8 mouse cellular contexts compared by ENCODE assay signal in genomic region chr2:158770126-158770757, GRCm38 (mm10). TPM values are rescaled to one million over a fixed set of nuclear protein-coding genes. Genes with fewer than 3 reads are reported as not detected.
DNase-seq lines count a peak whose midpoint lies in the region; ATAC-seq and TF ChIP-seq lines count a peak whose summit lies in the region.

No protein-coding gene starts in this region.

- H3K36me3 ChIP-seq in heart, embryonic 12.5 days, result 0 out of 2 replicates have a peak, but pooled peaks cover 5% of the 10 kb centered on the region
- H3K36me3 ChIP-seq in E14TG2a.4 (ENCODE audit: insufficient read depth, low read length), result peaks cover 46% of the 10 kb centered on the region
- no peaks in the 10 kb centered on the region for H3K36me3 ChIP-seq in forebrain, postnatal 0 days (ENCODE audit: insufficient read depth)
- peaks cover 45% of the 10 kb centered on the region for H3K36me3 ChIP-seq in liver, embryonic 13.5 days

- no peaks in the 10 kb centered on the region for H3K27me3 ChIP-seq in heart, embryonic 12.5 days (replicated peaks)
- H3K27me3 ChIP-seq in E14TG2a.4 (ENCODE audit: insufficient read depth, low read length), result peaks cover 4% of the 10 kb centered on the region; the same call in 1 of the 2 replicates
- H3K27me3 ChIP-seq in forebrain, postnatal 0 days (ENCODE audit: insufficient read depth, low read length), result no peaks in the 10 kb centered on the region
- H3K27me3 ChIP-seq in liver, embryonic 13.5 days, result no peaks in the 10 kb centered on the region

- H3K9me3 ChIP-seq in heart, embryonic 12.5 days (replicated peaks), result no peaks in the 10 kb centered on the region
- H3K9me3 ChIP-seq in E14TG2a.4 (ENCODE audit: low read length), result no peaks in the 10 kb centered on the region
- no peaks in the 10 kb centered on the region for H3K9me3 ChIP-seq in forebrain, postnatal 0 days (ENCODE audit: low read length)
- no peaks in the 10 kb centered on the region for H3K9me3 ChIP-seq in liver, embryonic 13.5 days (replicated peaks)

- intact Hi-C loops in heart, postnatal 25 days (cut with DNase I), result no loop called here

- TF ChIP-seq CTCF in E14TG2a.4 (conservative IDR thresholded peaks at IDR 0.05; ENCODE audit: low read length), result no peak
- no peak for TF ChIP-seq CTCF in forebrain, postnatal 0 days (IDR thresholded peaks at IDR 0.05; ENCODE audit: low read depth)

- 34% methylated on average over 13 of the region's 13 CpGs for WGBS in heart, embryonic 12.5 days
- WGBS in forebrain, postnatal 0 days, result 23% methylated on average over 13 of the region's 13 CpGs
- 64% methylated on average over 13 of the region's 13 CpGs for WGBS in liver, embryonic 13.5 days (ENCODE audit: insufficient replicate concordance)

- peak overlapping the region; percentile 88 for H3K9ac ChIP-seq in heart, embryonic 12.5 days
- peak overlapping the region; percentile 18; the same call in 1 of the 2 replicates for H3K9ac ChIP-seq in forebrain, postnatal 0 days
- peak overlapping the region; percentile 92 for H3K9ac ChIP-seq in liver, embryonic 13.5 days

- DNase-seq in heart, postnatal 25 days (ENCODE audit: low spot score), result no peak
- peak; percentile 48 for DNase-seq in forebrain, postnatal 0 days
- no peak for DNase-seq in liver, embryonic 13.5 days
- no peak for DNase-seq in right cerebral cortex, postnatal 36 days (ENCODE audit: low spot score in 2 of 2)
- no peak for DNase-seq in adrenal gland, adult (ENCODE audit: inconsistent age in 2 of 2, low spot score in 1 of 2)

- peak overlapping the region; percentile 91 for H3K4me2 ChIP-seq in heart, embryonic 12.5 days
- H3K4me2 ChIP-seq in forebrain, postnatal 0 days (ENCODE audit: low read depth), result peak overlapping the region; percentile 95
- peak overlapping the region; percentile 96 for H3K4me2 ChIP-seq in liver, embryonic 13.5 days

- peak overlapping the region; percentile 6; the same call in 1 of the 2 replicates for H3K27ac ChIP-seq in heart, embryonic 12.5 days (ENCODE audit: poor library complexity, severe bottlenecking)
- no peak overlapping the region for H3K27ac ChIP-seq in forebrain, postnatal 0 days (ENCODE audit: low read depth, low read length)
- H3K27ac ChIP-seq in liver, embryonic 13.5 days, result 0 out of 2 replicates have a peak overlapping the region, but pooled peaks have one; percentile 4

- H3K4me1 ChIP-seq in heart, embryonic 12.5 days (replicated peaks), result peaks cover 59% of the 10 kb centered on the region
- peaks cover 66% of the 10 kb centered on the region for H3K4me1 ChIP-seq in E14TG2a.4 (replicated peaks; ENCODE audit: low read depth, low read length)
- H3K4me1 ChIP-seq in forebrain, postnatal 0 days (ENCODE audit: insufficient read depth), result peaks cover 8% of the 10 kb centered on the region; the same call in 1 of the 2 replicates
- peaks cover 59% of the 10 kb centered on the region for H3K4me1 ChIP-seq in liver, embryonic 13.5 days (replicated peaks)

- ATAC-seq in heart, embryonic 12.5 days (ENCODE audit: insufficient number of reproducible peaks, low FRiP score), result no peak
- ATAC-seq in forebrain, postnatal 0 days, result no peak
- ATAC-seq in liver, embryonic 13.5 days (ENCODE audit: low read depth), result no peak
- no peak for ATAC-seq in frontal cortex, adult (ENCODE audit: low TSS enrichment)

- peak overlapping the region; percentile 85 for H3K4me3 ChIP-seq in heart, embryonic 12.5 days
- H3K4me3 ChIP-seq in E14TG2a.4 (replicated peaks; ENCODE audit: low read length), result peak overlapping the region; percentile 91
- 0 out of 2 replicates have a peak overlapping the region, but pooled peaks have one; percentile 3 for H3K4me3 ChIP-seq in forebrain, postnatal 0 days (ENCODE audit: low read depth, low read length)
- peak overlapping the region; percentile 93 for H3K4me3 ChIP-seq in liver, embryonic 13.5 days (replicated peaks)

RNA-seq across cellular contexts. Expression of gene Fam83d, which starts 2.3 kb away (rescaled TPM):
- 59.7 and 65.2 TPM in 2 replicates for polyA plus RNA-seq in heart, embryonic 12.5 days (2016; fragmentation: Nextera tagmentation; extraction: Ambion mirVana)
- total RNA-seq in heart, postnatal 25 days (2021), result 1 to 10 TPM in 1 of 2 experiments, under 1 TPM in 1; 0.75 to 1.1 TPM
- total RNA-seq in forebrain, postnatal 0 days (2014; rRNA removed), result 5.8 and 6.3 TPM in 2 replicates
- polyA plus RNA-seq in forebrain, postnatal 0 days (2015; fragmentation: Nextera tagmentation; extraction: Ambion mirVana), result 5.4 and 5.7 TPM in 2 replicates
- polyA plus RNA-seq in liver, embryonic 13.5 days (2015; fragmentation: Nextera tagmentation; extraction: Ambion mirVana), result 15.7 and 18.1 TPM in 2 replicates

RNA-seq across cellular contexts. Expression of gene Dhx35, which starts 24.4 kb away (rescaled TPM):
- polyA plus RNA-seq in heart, embryonic 12.5 days (2016; fragmentation: Nextera tagmentation; extraction: Ambion mirVana), result 14.1 and 14.9 TPM in 2 replicates
- total RNA-seq in heart, postnatal 25 days (2021), result 10 to 100 TPM; 16.2 to 17.8 TPM
- total RNA-seq in forebrain, postnatal 0 days (2014; rRNA removed), result 26.2 and 29.2 TPM in 2 replicates
- polyA plus RNA-seq in forebrain, postnatal 0 days (2015; fragmentation: Nextera tagmentation; extraction: Ambion mirVana), result 9.9 and 11.8 TPM in 2 replicates
- 4.4 and 4.8 TPM in 2 replicates for polyA plus RNA-seq in liver, embryonic 13.5 days (2015; fragmentation: Nextera tagmentation; extraction: Ambion mirVana)

Comparison
In these comparisons a context has a peak if more than half of its experiments do, and no peak if none do; other contexts are left out.
1. H3K4me3 ChIP-seq: peak in every context shown above with its lines; median percentile 93 in liver, embryonic 13.5 days; 91 in E14TG2a.4; 85 in heart, embryonic 12.5 days; 3 in forebrain, postnatal 0 days.
2. H3K9ac ChIP-seq: peak in every context shown above with its lines; median percentile 92 in liver, embryonic 13.5 days; 88 in heart, embryonic 12.5 days; 18 in forebrain, postnatal 0 days.